Mouse (Mus musculus) cerebellum, adult 8-10 months (tissue): ENCODE data around the gene Wnt9a.
"Not testable (repeated sequence)": the region's sequence is repeated elsewhere in the genome, so short reads cannot be mapped to it uniquely, and the experiment has no call there.

Source experiments
- DNase-seq: peaks from one replicate; pipeline ENCODE4 v3.0.0; 2022

Gene Wnt9a

DNA sequence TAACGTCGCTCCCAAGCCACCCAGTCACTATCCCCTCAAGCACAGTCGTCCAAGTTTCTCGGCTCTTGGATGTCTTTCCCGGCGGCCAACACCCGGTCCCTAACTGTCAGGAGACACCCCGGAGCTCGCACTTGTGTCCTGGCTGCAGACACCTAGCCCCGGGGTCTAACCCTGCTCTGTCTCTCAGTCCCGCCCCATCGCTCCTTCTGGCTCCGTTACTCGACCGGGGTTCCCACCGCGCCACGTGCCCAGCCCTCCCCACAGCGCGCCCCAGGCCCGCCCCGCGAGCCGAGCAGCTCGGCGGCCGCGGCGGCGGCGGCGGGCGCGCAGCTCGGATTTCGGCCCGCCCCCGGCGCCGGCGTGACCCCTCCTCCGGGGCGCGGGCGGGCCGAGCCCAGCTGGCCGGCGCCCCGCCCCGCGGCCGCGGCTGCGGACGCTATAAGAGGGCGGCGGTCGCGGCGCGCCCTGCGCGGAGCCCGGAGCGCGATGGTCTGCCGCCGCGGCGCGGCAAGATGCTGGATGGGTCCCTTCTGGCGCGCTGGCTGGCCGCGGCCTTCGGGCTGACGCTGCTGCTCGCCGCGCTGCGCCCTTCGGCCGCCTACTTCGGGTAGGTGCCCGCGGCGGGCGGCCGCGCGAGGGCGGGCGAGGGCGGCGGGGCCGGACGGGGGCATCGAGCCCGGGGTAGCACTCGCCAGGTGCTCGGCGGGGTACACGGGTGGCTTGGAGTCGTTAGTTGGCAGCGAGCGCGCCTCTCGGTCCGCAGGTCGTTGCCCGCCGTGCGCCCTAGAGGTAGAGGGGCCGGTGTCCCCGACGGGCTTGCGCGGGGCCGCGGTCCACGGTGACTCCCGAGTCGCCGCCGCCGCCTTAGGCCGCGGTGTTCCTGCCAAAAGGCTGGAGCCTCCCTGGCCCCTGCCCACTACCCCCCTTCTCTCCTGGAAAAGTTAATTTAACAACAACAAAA lies at the start of gene Wnt9a:
Wnt9a (plus strand) TSS at position 468 of the 961 bp plus-strand sequence.
- DNase-seq = no peak

DNA sequence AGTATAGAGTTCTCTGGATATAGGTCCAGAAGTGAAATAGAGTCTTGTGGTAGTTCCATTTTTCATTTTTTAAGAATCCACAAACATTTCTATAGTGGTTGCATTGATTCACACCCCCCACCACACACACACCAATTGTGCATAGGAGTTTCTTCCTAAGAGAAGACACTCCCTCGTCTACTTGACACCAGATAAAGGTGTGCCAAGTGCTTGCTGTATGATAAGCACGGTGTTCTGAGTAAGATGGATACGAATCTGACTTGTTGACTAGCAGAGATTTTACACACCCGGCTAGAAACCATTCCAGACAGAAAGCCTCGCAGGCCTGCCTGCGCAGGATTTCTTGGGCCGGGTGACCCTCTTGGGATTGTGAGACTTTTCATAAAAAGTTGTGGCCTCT lies 47.1 kb upstream of the Wnt9a start:
- no peak for DNase-seq

DNA sequence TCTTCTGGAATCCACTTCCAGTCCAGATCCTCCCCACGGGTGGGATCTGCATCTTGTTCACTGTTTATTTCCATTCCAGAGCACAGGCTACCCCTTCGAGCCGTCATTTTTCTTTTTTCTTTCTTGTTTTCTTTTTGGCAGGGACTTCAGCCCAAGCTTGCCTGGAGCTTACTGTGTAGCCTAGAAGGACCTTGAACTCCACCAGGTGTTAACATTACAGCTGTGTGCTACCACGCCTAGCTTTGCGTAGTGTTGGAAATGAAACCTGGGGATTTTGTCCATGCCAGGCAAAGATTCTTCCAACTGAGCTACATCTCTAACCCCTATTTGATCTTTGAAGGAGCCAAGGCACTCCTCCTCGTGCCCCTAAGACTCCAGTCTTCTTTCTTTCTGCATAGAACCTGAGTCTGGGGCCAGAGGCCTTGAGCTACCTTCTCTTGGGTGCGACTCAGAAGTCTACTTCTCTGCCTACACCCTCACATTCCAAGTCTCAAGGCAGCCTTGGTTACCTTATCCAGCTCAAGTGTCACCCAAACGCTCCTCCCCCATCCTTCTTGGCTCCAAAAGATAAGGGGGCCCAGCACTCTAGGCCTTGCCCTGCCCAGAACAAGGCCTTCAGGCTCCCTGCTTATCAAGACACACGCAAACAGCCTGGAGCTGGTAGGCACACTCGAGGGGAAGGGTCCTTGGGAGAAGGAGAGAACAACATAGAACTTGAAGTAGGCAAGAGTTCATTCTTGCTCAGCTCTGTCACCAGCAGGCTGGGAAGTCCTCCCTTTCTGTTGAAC lies 45.8 kb upstream of the Wnt9a start:
- DNase-seq = no peak

DNA sequence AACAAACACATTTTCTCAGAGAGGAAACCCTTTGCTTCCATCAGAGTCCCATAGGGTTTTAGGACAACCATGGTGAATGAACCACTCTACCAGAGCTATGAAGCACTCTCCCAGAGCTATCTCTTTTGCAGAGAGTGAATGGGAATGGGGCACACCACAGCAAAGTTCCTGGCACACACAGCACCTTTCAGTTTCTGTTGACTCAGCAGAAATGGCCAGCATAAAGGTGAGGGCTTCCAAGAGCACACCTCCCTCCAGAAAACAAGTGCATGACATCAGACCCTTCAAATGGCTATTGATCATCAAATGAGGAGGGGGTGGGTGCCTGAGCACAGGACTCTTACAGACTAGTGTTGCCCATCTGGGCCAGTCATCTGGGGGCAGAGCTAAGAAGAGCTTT lies 44.4 kb upstream of the Wnt9a start:
- no peak for DNase-seq

DNA sequence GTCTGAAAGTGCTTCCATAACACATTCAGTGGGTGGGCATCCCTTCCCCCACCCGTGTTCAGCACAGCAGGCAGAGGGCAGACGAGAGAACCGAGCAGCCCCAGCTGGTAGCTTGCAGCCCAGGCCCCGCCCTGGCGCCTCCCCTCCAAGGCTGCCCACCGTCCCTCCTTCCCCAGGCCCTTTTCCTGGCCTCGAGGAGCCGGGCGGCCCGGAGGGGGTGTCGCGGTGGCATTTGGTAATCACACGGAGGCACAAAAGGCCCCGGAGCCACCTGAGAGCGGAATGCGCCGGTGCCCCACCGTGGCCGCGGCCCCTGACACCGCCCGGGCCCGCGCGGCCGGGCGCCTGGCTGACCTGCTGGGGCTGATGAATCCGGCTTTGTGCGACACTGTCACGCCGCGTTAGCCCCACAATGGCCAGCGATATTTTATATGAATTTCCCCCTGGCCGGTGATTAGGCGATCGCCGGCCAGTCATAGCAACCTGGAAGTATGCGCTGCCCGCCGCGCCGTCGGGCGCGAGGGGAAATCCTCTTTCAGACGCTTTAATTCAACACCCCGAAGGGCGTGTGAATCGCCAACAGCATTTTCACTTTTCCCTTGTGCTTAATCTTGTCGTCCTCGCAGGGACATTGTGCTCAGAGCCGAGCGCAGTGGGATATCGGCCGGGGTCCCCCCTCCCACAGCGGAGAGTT lies 42.7 kb upstream of the Wnt9a start:
- DNase-seq = no peak

DNA sequence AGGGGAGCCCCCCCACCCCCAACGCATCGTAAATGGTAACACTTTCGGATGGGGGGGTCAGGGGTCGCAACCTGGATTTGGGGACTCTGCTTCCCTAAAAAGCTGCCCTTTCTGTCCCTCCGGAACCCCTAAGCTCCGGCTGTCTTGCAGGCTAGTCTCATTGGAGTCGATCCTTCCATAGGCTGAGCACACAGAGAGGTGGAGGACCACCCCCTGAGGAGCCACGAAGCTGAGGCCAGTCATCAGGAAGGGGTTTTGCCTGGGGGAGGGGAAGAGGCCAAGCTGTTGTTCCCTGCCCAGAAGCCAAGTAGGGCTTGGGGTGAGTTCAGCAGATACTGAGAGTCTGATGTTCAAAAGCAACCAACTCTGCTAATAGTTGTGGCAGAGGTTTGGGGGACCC lies 42.1 kb upstream of the Wnt9a start:
- DNase-seq = no peak

DNA sequence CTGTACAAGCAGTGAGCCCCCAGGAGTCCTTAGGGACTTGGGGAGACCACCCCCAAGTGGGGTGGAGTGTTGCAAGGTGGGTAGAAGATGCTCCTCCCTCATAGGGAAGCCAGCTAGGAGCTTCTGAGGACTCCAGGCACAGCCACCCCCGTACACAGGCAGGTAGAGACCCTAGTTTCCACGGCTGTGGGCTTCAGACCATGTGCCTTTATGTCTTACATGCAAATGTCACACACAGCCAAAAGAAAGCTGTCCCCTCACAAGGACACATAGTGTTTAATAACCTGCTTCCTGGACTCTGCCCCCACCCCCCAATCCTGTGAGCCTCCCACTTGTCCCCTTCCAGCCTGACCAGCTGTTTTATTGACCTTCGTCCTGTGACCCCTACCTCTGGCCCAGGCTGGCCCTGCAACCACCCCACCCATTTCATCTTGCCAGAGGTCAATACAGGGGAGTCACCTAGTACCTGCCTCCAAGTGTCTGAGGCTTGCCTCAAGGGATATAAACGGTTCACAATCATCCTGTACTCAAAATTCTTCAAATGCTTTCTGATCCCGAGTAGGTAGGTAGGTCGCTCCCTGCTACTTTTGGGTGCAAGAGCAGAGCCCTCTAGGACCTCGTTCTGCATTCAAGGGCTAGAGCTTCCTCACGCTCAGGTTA lies 41.4 kb upstream of the Wnt9a start:
- no peak for DNase-seq

DNA sequence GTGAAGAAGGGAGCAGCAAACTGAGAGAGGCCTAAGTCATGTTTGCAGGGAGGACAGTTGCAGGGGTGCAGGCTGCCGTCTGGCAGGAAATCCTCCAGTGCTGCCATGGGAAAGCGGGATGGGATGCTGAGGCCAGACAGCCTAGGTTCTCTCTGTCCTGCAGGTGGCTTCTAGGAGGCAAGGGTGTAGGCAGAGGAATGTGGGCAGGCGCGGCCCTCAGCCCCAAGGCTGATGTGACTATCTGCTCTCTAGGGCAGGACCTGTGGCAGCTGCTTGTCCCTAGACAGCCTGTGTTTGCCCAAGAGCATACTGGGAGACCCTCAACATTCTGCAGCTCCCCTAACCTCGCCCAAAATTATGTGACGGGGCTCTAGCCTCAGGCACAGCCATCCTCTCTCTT lies 40.0 kb upstream of the Wnt9a start:
- DNase-seq = no peak

DNA sequence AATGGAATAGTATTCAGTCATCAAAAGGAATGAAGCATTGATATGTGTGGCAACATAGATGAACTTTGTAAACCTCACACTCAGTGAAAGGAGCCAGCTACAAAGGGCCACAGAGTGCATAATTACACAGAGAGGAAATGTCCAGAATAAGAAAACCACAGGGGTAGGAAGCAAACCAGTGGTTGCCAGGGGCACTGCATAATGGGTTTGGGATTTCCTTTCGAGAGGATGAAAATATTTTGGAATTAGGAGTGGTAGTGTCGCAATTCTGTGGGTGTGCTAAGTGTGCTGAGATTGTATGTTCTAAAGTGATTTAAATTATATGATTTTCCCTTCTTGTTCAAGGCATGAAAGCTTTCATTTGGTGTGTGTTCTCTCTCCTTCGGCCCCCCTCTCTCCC lies 32.5 kb upstream of the Wnt9a start:
- DNase-seq = no peak

DNA sequence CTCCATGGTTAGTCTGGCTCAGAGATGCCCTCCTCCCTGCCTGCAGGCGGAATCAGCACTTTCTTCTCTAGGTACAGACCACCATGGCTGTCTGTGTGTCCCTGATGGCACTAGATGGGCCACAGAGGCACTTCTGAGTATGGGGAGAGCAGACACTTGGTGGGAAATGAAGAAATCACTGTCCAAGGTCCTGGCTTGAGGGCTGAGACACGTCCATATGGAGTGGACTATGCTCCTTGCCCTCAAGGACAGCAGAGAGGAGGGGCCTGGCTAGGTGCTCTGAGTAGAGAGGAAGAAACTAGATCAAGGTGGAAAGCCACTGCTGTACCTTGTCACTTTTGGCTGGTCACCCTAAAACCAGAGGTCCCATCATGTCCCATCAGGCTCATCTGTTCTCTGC lies 29.9 kb upstream of the Wnt9a start:
- DNase-seq = no peak

DNA sequence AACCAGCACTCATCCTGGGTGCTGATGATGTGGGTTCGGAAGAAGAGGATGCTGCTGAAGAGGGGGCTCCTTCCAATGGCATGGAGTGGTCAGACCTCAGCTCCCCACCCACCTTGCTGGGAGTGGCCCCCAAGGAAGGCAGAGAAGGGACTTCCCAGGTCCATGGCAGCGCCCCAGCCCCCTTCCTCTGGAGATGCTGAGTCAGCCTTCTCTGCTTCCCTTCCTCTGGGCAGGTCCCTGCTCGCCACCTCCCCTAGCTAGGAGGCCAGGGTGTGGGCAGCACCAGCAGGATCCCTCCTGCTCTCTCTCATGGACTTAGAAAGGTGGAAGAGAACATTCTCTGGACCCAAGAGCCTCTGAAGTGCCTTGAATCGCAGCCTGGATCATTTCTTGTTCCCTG lies 28.7 kb upstream of the Wnt9a start:
- DNase-seq = no peak

DNA sequence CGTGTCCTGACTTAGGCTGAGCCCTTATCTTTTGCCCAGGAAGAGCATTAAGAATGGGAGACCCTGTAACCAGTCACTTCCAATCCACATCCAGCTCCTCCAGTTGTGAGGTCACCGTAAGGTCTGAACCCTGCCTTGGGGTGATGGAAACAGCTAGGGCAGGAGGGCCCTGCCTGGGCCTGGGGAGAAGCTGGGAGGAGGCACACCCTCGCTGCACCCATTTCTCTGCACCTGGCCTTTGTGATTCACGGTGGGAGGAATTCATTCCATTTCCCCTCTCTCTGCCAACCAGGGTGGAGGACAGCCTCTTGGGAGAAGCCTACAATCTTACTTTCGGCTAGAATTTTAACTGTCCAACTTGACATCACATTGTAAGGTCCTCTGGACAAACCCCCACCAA lies 24.6 kb upstream of the Wnt9a start:
- no peak for DNase-seq

DNA sequence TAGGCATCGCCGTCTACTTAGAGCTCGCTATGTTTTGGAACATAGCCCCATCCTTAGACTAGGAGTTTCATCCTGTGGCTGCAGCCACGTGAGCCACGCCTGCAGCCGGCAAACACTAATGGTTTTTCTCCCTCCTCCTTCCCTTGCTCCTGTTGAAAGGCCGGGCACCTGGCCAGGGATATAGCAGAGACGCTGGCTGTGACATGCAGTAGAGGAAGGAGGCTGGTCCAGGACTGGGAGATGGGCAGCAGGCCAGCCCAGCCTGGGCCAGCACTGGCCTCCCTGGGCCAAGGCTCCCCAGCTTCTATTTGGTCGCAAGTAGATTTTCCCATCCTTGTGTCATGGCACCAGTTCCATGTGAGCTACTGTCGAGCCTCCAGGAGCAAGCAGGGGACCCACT lies 23.8 kb upstream of the Wnt9a start:
- peak; percentile 72 for DNase-seq

DNA sequence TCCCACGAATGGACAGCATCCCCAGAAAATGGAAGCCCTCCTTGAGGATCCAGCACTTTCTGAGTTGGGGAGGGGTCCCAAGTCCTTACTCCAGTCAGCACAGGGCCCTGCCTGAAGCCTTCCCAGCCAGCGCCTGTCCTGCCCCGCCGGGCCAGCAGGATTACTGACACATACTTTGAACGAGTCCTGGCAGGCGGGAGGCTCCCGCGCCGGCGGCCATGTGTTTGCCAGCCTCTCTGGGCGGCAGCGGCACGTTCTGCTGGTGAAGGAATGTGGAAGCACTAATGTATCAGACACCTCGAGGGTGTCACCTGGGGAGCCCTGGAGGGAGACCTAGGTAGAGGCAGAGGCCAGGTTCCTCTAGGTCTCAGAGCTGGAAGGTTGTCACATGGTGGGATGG lies 22.6 kb upstream of the Wnt9a start:
- DNase-seq = no peak

DNA sequence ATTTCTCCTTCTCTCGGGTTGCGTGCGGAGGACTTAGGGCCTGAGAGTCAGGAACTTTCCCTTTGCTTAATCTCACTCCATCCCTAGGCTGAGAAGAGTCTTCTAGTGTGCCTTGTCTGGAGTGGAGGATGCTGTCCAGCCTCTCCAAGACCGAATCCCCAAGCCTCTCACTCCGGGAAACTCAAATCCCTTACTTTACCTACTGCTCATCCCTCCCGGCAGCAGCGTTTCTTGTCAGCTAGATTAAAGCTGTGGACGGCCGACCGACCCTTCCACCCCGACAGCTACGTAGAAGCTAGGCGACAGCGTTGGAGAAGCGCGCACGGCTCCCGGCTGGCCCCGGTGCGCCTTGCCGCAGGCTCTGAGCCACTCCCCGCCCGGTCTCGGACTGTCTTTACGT lies 17.0 kb upstream of the Wnt9a start:
- DNase-seq = no peak

DNA sequence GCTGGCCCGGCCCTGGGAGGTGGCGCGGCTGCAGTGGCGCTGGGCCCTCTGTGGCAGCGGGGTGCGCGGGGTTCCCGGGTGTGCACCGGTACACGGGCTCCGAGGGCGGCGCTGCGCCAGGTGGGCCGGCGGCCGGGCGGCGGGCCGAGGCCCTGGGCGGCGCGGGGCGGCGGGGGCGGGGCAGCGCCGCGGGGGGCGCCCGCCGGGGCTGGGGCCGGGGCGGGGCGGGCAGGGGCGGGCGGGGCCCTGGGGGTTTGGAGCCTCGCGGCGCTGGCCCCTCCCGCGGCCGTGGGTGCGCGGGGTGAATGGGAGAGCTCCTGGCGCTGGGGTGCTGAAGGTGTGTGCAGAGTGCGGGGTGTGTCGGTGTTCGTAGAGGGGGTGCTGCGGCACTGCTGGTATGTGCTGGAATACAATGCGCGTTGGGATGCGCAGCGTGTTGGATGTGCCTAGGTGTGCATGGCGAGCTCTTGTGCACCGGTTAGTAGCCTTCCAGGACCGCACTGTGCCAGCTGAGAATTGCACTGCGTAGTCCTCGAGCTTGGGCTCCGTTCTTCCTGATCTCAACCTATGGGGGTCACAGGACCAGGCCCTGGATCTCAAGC lies 15.9 kb upstream of the Wnt9a start, which contains the start of gene Wnt3a:
Wnt3a (minus strand) TSS at position 51 of the 602 bp plus-strand sequence.
- DNase-seq = no peak

DNA sequence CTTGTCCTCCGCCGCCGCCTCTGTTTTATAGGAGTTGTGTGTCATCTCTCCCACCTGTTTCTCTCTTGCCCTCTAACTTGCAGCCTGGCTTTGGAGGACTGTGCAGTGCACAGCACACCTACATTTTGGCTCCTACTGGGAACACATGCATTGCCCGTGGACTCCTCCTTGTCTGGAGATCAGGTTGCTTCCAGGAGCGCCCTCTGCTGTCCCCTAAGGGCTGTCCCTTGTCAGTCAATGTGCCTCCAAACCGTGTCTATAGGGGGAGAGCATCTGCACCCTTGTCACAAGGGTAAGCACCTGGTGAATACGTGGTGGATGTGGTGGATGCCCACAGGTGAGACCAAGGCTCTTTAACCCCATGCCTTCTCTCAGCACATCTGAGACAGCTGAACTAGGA lies 13.1 kb upstream of the Wnt9a start:
- DNase-seq = peak; percentile 44

DNA sequence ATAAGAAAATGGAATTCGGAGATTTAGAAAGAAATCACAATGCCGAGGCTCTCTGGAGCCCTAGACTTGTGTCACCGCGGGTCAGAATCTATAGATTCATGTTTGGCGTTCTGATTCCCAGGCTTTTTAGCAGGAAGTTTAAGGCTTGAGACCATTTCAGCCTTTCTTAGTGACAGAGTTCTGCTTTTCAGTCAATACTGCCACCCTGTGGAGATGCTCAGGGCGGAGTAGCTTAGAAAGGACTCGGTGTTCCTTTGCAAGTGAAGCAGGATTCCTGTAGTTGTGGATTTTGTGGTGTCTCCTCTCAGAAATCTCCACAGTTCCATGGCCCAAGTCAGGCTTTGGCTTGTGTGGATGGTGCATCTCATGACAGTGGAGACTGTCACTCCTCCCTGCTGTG lies 8.8 kb upstream of the Wnt9a start:
- DNase-seq = peak; percentile 39

DNA sequence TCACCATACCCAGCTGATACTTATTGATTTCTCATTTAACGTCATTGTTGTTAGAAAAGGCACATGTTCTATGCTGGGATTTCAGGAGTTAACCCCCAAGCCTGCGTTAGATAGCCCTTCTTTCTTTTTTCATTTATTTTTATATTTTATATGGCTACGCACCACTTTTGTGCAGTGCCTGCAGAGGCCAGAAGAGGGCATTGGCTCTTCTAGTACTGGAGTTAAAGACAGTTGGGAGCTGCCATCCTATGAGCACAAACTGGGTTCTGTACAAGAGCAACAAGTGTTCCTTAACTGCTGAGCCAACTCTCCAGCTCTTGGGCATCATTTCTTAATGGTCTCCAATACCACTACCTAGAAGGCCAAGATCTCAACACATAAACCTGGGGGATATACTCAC lies 6.5 kb upstream of the Wnt9a start:
- no peak for DNase-seq

DNA sequence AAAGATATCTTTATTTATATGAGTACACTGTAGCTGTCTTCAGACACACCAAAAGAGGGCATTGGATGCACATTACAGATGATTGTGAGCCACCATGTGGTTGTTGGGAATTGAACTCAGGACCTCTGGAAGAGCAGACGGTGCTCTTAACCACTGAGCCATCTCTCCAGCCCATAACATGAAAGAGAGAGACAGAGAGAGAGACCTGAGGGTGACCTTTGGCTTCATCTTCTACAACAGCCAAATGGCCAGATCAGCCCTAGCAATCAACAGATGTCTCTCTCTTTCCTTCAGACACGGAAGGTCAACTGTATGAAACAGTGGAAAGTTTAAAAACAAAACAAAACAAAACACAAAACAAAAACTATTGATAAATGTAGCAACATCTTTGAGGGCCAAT lies 5.7 kb upstream of the Wnt9a start:
- DNase-seq = not testable (repeated sequence)

DNA sequence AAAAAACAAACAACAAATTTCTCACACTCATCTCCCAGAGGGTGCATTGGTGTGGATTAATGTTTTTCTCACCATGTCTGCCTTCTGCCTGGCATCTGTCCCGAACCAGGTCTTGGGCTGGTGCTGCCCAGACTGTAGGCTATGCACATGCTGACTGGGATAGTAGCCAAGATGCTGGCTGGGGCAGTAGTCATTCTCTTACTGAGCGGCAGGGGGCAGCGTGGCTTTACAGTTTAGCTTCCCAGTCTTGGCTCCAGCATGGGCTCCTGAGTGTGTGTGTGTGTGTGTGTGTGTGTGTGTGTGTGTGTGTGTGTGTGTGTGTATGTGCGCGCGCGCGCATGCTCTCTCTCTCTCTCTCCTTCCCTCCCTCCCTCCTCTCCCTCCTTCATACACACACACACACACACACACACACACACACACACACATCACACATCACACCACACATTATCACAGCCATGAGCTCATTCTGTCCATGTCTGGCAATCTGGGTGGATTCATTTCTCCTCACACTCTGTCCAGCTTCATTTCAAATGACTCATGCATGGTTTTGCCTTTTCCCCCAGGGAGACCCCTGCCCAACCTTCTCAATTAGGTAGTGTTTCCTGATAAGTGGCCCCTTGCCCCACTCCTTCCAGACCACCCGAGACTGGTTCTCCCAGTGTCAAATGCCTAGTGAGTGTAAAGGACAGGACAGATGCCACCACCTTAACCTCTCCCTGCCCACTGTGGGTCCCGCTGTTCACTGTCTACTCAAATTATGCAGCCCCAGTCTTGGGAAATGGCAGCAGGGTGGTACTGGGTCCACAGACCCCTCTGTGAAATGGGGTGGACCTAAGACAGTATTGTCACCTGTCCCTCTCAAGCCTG lies 3.8 kb upstream of the Wnt9a start:
- DNase-seq = peak; percentile 78
